Mouse (Mus musculus): ENCODE measurements at regions not wholly inside any gene's neighbourhood (a gene's known extent, or its start where the extent isn't known, plus 50 kb on each side); places are given as distances from the start of the nearest gene placed in this dataset.
A peak's percentile ranks its signal among the peaks of the same experiment; 100 is the strongest.
"Not testable (repeated sequence)": the region's sequence is repeated elsewhere in the genome, so short reads cannot be mapped to it uniquely, and the experiment has no call there.

DNA sequence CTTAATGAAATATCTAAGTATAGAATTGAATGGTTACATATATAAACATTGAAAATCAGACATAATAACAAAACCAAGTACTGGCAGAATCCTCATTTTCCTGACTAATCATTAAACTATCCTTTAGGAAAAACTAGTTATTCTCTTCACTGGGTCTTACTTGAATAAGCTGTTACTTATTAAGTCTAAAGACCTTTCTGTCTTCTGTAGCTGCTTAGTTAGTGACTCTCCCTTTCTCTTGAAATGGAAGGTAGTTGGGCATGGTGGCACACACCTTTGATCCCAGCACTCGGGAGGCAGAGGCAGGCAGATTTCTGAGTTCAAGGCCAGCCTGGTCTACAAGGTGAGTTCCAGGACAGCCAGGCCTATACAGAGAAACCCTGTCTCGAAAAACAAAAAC lies 135.9 kb upstream of the Abcb5 start:
- not testable (repeated sequence) for H3K9me3 ChIP-seq (replicated peaks; ENCODE audit: control insufficient read depth, low read length); H3K4me2 ChIP-seq (ENCODE audit: low read depth, low read length); H3K4me1 ChIP-seq (ENCODE audit: control insufficient read depth, insufficient read depth, low read length); H3K27ac ChIP-seq (ENCODE audit: low read length); H3K27me3 ChIP-seq (ENCODE audit: control insufficient read depth, insufficient read depth, low read length); ATAC-seq (ENCODE audit: insufficient read depth, low FRiP score); H3K4me3 ChIP-seq (replicated peaks; ENCODE audit: low read length); H3K36me3 ChIP-seq (ENCODE audit: control insufficient read depth, insufficient read depth, low read length); H3K9ac ChIP-seq (ENCODE audit: low read length)
- WGBS, result 85% methylated on average over 2 of the region's 2 CpGs

DNA sequence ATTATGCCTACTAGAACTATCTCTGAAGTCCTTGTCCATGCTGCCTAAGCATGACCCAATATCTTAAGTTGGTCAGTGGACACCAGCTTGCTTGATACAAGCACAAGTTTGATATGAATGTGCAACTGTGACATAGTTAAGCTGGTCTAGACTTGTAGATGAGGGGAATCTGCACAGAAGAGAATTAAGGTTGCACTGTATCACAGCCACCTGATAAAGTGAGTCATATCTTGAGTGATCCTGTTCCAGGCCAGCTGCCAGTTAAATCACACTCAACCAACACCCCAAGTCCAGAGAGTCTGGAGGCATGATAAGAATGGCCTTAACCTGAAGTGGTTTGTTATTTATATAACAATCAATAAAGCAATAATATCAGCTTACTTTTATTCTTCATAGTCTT lies 133.5 kb upstream of the Abcb5 start:
- Histone ChIP-seq H3K9me3 (replicated peaks; ENCODE audit: control insufficient read depth, low read length) (no peaks in the 10 kb centered on the region), H3K27ac (ENCODE audit: low read length) (no peak overlapping the region), H3K4me3 (replicated peaks; ENCODE audit: low read length) (no peak overlapping the region), H3K27me3 (ENCODE audit: control insufficient read depth, insufficient read depth, low read length) (no peaks in the 10 kb centered on the region), H3K9ac (ENCODE audit: low read length) (no peak overlapping the region), H3K36me3 (ENCODE audit: control insufficient read depth, insufficient read depth, low read length) (no peaks in the 10 kb centered on the region), H3K4me1 (ENCODE audit: control insufficient read depth, insufficient read depth, low read length) (no peaks in the 10 kb centered on the region), H3K4me2 (ENCODE audit: low read depth, low read length) (no peak overlapping the region)
- no peak for ATAC-seq (ENCODE audit: insufficient read depth, low FRiP score)

DNA sequence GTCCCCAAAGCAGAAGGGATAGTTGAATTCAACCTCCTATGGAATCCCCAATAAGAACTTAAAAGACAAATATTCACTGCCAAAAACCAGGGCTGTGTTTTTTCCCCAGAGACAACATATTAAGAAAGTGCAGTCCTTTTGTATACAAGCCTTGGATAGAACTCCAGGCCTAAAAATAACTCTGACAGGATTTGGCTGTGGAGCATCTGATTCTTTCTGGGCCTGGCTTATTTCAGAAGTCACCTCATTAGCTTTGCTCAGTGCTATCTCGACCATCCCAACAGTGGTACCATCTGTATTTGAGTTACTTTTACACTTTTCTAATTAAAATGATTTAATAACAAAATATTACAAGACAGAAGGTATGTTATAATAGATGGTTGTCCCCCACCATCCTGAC lies 131.6 kb upstream of the Abcb5 start:
- Histone ChIP-seq H3K4me3 (replicated peaks; ENCODE audit: low read length) (no peak overlapping the region), H3K27me3 (ENCODE audit: control insufficient read depth, insufficient read depth, low read length) (no peaks in the 10 kb centered on the region), H3K36me3 (ENCODE audit: control insufficient read depth, insufficient read depth, low read length) (no peaks in the 10 kb centered on the region), H3K9me3 (replicated peaks; ENCODE audit: control insufficient read depth, low read length) (no peaks in the 10 kb centered on the region), H3K27ac (ENCODE audit: low read length) (no peak overlapping the region), H3K9ac (ENCODE audit: low read length) (no peak overlapping the region), H3K4me2 (ENCODE audit: low read depth, low read length) (no peak overlapping the region), H3K4me1 (ENCODE audit: control insufficient read depth, insufficient read depth, low read length) (no peaks in the 10 kb centered on the region)
- WGBS, result 29% methylated on average over 1 of the region's 1 CpGs
- peak; percentile 56; the same call in 1 of the 2 replicates for ATAC-seq (ENCODE audit: insufficient read depth, low FRiP score)

DNA sequence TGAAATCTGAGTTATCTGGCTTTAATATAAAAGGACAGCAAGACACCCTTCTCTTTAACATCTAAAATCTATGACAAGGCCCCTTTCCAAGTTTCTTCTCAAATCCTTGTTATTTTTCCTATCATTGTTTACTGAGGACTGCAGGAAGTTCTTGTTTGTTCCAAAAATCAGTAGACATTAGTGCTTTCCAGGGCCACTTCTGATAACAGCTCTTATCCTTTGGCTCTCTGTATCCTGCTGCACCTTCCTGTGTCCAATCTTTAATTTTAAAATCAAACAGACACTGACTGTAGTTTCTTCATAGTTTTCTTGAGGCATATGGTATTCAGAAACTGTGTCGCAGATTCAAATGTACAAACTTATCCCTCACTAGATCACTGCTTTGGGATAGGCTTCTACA lies 128.1 kb upstream of the Abcb5 start:
- Histone ChIP-seq H3K27me3 (ENCODE audit: control insufficient read depth, insufficient read depth, low read length) (no peaks in the 10 kb centered on the region), H3K36me3 (ENCODE audit: control insufficient read depth, insufficient read depth, low read length) (no peaks in the 10 kb centered on the region), H3K27ac (ENCODE audit: low read length) (no peak overlapping the region), H3K9me3 (replicated peaks; ENCODE audit: control insufficient read depth, low read length) (no peaks in the 10 kb centered on the region), H3K9ac (ENCODE audit: low read length) (no peak overlapping the region), H3K4me2 (ENCODE audit: low read depth, low read length) (no peak overlapping the region), H3K4me3 (replicated peaks; ENCODE audit: low read length) (no peak overlapping the region), H3K4me1 (ENCODE audit: control insufficient read depth, insufficient read depth, low read length) (no peaks in the 10 kb centered on the region)
- 100% methylated on average over 1 of the region's 1 CpGs for WGBS
- ATAC-seq (ENCODE audit: insufficient read depth, low FRiP score), result no peak

DNA sequence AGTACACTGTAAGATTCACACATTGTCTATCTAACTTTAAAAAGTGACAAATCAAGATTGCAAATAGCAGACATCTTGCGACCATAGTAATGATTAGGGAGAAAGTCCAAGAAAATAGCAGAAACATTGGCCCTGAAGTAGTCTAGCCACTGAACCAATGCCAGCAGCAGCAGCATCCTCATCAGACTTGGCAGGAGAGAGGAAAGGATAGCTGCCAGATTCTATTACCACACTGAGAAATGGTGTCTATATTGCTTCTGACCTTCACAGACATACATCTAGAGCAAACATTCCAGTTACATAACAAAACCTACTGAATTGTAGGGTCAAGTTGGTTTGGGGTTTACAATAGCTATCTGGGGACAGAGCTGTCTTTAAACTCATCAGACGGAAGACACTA lies 127.2 kb upstream of the Abcb5 start:
- Histone ChIP-seq H3K27me3 (ENCODE audit: control insufficient read depth, insufficient read depth, low read length) (no peaks in the 10 kb centered on the region), H3K36me3 (ENCODE audit: control insufficient read depth, insufficient read depth, low read length) (no peaks in the 10 kb centered on the region), H3K4me2 (ENCODE audit: low read depth, low read length) (no peak overlapping the region), H3K9me3 (replicated peaks; ENCODE audit: control insufficient read depth, low read length) (no peaks in the 10 kb centered on the region), H3K4me1 (ENCODE audit: control insufficient read depth, insufficient read depth, low read length) (no peaks in the 10 kb centered on the region), H3K9ac (ENCODE audit: low read length) (no peak overlapping the region), H3K4me3 (replicated peaks; ENCODE audit: low read length) (no peak overlapping the region), H3K27ac (ENCODE audit: low read length) (no peak overlapping the region)
- 83% methylated on average over 2 of the region's 2 CpGs for WGBS
- no peak for ATAC-seq (ENCODE audit: insufficient read depth, low FRiP score)

DNA sequence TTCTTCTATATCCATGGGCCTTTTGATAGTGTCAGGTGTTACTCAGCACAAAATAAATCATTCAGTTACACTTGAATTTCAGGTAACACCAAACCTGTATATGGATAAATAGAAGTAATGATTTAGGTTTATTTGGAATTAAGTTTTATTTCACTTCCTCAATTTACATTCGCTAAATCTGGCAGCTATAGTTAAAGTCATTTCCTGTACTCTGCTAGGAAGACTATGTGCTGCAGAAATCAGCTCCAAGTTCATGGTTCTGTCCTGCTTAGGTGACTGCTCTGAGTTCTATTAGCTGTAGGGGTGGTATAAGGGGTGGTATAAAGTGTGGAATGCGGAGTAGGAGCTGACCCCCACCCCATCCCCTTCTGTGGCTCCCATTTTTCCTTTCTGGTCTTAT lies 123.1 kb upstream of the Abcb5 start:
- H3K27ac ChIP-seq (ENCODE audit: low read length), result no peak overlapping the region
- H3K9ac ChIP-seq (ENCODE audit: low read length), result no peak overlapping the region
- H3K4me1 ChIP-seq (ENCODE audit: control insufficient read depth, insufficient read depth, low read length), result no peaks in the 10 kb centered on the region
- no peaks in the 10 kb centered on the region for H3K36me3 ChIP-seq (ENCODE audit: control insufficient read depth, insufficient read depth, low read length)
- no peak for ATAC-seq (ENCODE audit: insufficient read depth, low FRiP score)
- H3K4me2 ChIP-seq (ENCODE audit: low read depth, low read length), result no peak overlapping the region
- no peaks in the 10 kb centered on the region for H3K27me3 ChIP-seq (ENCODE audit: control insufficient read depth, insufficient read depth, low read length)
- H3K9me3 ChIP-seq (replicated peaks; ENCODE audit: control insufficient read depth, low read length), result no peaks in the 10 kb centered on the region
- no peak overlapping the region for H3K4me3 ChIP-seq (replicated peaks; ENCODE audit: low read length)
- WGBS, result 87% methylated on average over 2 of the region's 2 CpGs

DNA sequence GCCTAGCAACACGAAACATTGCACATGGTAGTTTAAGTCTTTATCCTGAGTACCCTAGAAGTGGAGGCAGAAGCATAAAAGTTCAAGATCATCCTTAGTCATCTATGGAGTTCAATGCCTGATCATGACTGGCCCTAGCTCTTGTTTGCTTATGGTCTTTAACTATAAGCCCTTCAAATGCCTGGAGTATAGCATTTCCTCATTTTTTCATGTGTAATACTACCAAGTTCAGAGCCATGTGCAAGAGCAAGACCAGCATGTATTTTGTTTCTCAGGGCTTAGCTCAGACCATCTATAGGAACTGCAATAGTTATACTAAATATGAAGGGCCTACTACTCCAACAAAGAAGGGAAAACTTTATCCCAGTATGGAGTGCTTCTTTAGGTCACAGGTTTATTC lies 122.4 kb upstream of the Abcb5 start:
- ATAC-seq (ENCODE audit: insufficient read depth, low FRiP score), result no peak
- Histone ChIP-seq H3K4me3 (replicated peaks; ENCODE audit: low read length) (no peak overlapping the region), H3K27me3 (ENCODE audit: control insufficient read depth, insufficient read depth, low read length) (no peaks in the 10 kb centered on the region), H3K27ac (ENCODE audit: low read length) (no peak overlapping the region), H3K4me1 (ENCODE audit: control insufficient read depth, insufficient read depth, low read length) (no peaks in the 10 kb centered on the region), H3K4me2 (ENCODE audit: low read depth, low read length) (no peak overlapping the region), H3K9ac (ENCODE audit: low read length) (no peak overlapping the region), H3K36me3 (ENCODE audit: control insufficient read depth, insufficient read depth, low read length) (no peaks in the 10 kb centered on the region), H3K9me3 (replicated peaks; ENCODE audit: control insufficient read depth, low read length) (no peaks in the 10 kb centered on the region)
- WGBS, result 83% methylated on average over 1 of the region's 1 CpGs

- Histone ChIP-seq H3K9me3 (replicated peaks; ENCODE audit: control insufficient read depth, low read length) (no peaks in the 10 kb centered on the region), H3K27ac (ENCODE audit: low read length) (no peak overlapping the region)
These were observed 118.6 kb upstream of the Abcb5 start for GRCm38 (mm10) chr12:119084814-119085213.

GRCm38 (mm10) chr12:119082781-119083180 lies 116.6 kb upstream of the Abcb5 start:
- no peaks in the 10 kb centered on the region for H3K27me3 ChIP-seq (ENCODE audit: control insufficient read depth, insufficient read depth, low read length)
- H3K9me3 ChIP-seq (replicated peaks; ENCODE audit: control insufficient read depth, low read length), result no peaks in the 10 kb centered on the region
- no peaks in the 10 kb centered on the region for H3K36me3 ChIP-seq (ENCODE audit: control insufficient read depth, insufficient read depth, low read length)
- no peak overlapping the region for H3K4me3 ChIP-seq (replicated peaks; ENCODE audit: low read length)
- H3K4me2 ChIP-seq (ENCODE audit: low read depth, low read length), result no peak overlapping the region
- no peaks in the 10 kb centered on the region for H3K4me1 ChIP-seq (ENCODE audit: control insufficient read depth, insufficient read depth, low read length)
- H3K9ac ChIP-seq (ENCODE audit: low read length), result no peak overlapping the region
- no peak overlapping the region for H3K27ac ChIP-seq (ENCODE audit: low read length)
- no peak for ATAC-seq (ENCODE audit: insufficient read depth, low FRiP score)

More at GRCm38 (mm10) chr12:119084814-119085213, 118.6 kb upstream of the Abcb5 start:
- Histone ChIP-seq H3K9ac (ENCODE audit: low read length) (no peak overlapping the region), H3K4me2 (ENCODE audit: low read depth, low read length) (no peak overlapping the region), H3K4me1 (ENCODE audit: control insufficient read depth, insufficient read depth, low read length) (no peaks in the 10 kb centered on the region), H3K27me3 (ENCODE audit: control insufficient read depth, insufficient read depth, low read length) (no peaks in the 10 kb centered on the region), H3K4me3 (replicated peaks; ENCODE audit: low read length) (no peak overlapping the region), H3K36me3 (ENCODE audit: control insufficient read depth, insufficient read depth, low read length) (no peaks in the 10 kb centered on the region)
- 56% methylated on average over 2 of the region's 2 CpGs for WGBS
- ATAC-seq (ENCODE audit: insufficient read depth, low FRiP score), result no peak

- Histone ChIP-seq H3K9me3 (replicated peaks; ENCODE audit: control insufficient read depth, low read length) (no peaks in the 10 kb centered on the region), H3K27ac (ENCODE audit: low read length) (no peak overlapping the region), H3K4me1 (ENCODE audit: control insufficient read depth, insufficient read depth, low read length) (no peaks in the 10 kb centered on the region), H3K27me3 (ENCODE audit: control insufficient read depth, insufficient read depth, low read length) (no peaks in the 10 kb centered on the region), H3K36me3 (ENCODE audit: control insufficient read depth, insufficient read depth, low read length) (no peaks in the 10 kb centered on the region), H3K9ac (ENCODE audit: low read length) (no peak overlapping the region), H3K4me2 (ENCODE audit: low read depth, low read length) (no peak overlapping the region), H3K4me3 (replicated peaks; ENCODE audit: low read length) (no peak overlapping the region)
- ATAC-seq (ENCODE audit: insufficient read depth, low FRiP score), result no peak
- 80% methylated on average over 1 of the region's 1 CpGs for WGBS
These were observed 109.6 kb upstream of the Abcb5 start for GRCm38 (mm10) chr12:119075825-119076224.

Measured in stomach, embryonic 16.5 days (tissue).